Mouse (Mus musculus) heart, postnatal 0 days (tissue): ENCODE measurements around the gene Krt33a.

Source experiments
- CTCF ChIP-seq: IDR thresholded peaks from 2 replicates; pipeline ENCODE4 v1.5.1; 2016; ENCODE audit warnings: antibody characterized with exemption, control low read depth, low read depth
- EP300 ChIP-seq: IDR thresholded peaks from 2 replicates; pipeline ENCODE4 v1.6.1; 2016; ENCODE audit warnings: antibody characterized with exemption, low read depth

- TF ChIP-seq CTCF: peak; percentile 27; the same call in 1 of the 2 replicates
- no peak for TF ChIP-seq EP300
Measured at GRCm38 (mm10) chr11:100006624-100007023, 9.4 kb downstream of the Krt33a start.
